Mouse (Mus musculus) CD4-positive helper T cell, adult 2 months (primary cell): ENCODE data around the gene Ucn2.

ENCODE experiments used
- DNase-seq: peaks from one replicate; pipeline ENCODE4 v3.0.0-alpha.2; 2012; ENCODE audit warnings: low read depth, missing footprints, low spot score

Ucn2 gene

GRCm38 (mm10) chr9:109031001-109031400 lies 45.2 kb downstream of the Ucn2 start:
- DNase-seq = no peak

- DNase-seq = no peak
These were observed 45.9 kb downstream of the Ucn2 start for GRCm38 (mm10) chr9:109031686-109032085.

- no peak for DNase-seq
These were observed 46.6 kb downstream of the Ucn2 start for GRCm38 (mm10) chr9:109032435-109032834.
